In the genomic region with DNA sequence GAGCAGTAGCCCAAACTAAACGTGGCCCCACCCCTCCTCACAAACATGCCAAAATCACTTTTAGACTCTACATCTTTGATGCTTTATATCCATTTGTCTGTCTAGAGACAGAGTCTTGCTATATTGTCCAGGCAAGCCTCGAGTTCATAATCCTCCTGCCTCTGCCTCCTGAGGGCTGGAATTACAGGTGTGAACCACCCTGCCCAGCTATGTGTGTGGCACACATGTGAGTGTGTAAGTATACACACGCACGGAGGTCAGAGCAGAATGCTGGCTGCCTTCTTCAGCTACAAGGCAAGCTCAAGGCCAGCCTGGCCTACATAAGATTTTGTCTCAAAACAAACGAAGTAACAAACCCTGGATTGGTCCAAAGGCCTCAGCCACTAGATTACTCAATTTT, we compare ENCODE assay signal across 18 mouse cellular contexts.
A peak's percentile ranks its signal among the peaks of the same experiment; 100 is the strongest.
DNase-seq lines count a peak whose midpoint lies in the region; TF ChIP-seq lines count a peak whose summit lies in the region.
"Had no signal": no experiment of that assay in that cellular context is flagged by ENCODE, and none has a peak within 500 bp of the region (broad histone marks: within the 10 kb centered on the region; RNA-seq: fewer than 3 reads in every experiment).

No protein-coding gene starts in this region.

- intact Hi-C loops in gastrocnemius, adult 2 months (cut with DNase I): no loop called here
- intact Hi-C loops in heart, postnatal 25 days (cut with DNase I): no loop called here

- no peak for TF ChIP-seq CTCF in gastrocnemius, adult 2 months (IDR thresholded peaks at IDR 0.05)

- peak overlapping the region; percentile 45 for H3K4me3 ChIP-seq in gastrocnemius, adult 2 months
- H3K4me3 ChIP-seq: embryonic facial prominence, embryonic 10.5 days; embryonic facial prominence, embryonic 13.5 days; erythroblast, embryonic 14.5 days; forebrain, embryonic 12.5 days; heart, adult 2 months; heart, embryonic 10.5 days; heart, embryonic 13.5 days; hindbrain, embryonic 12.5 days; hindbrain, embryonic 15.5 days had no signal

- no peak for DNase-seq in gastrocnemius, adult 2 months
- no peak for DNase-seq in gastrocnemius, postnatal 4 days (ENCODE audit: low spot score in 2 of 2)
- peak; percentile 50 for DNase-seq in adrenal gland, adult 2 months
- DNase-seq in adrenal gland, postnatal 10 days: peak; percentile 18
- peak; percentile 45 to 49 for DNase-seq in adrenal gland, postnatal 36 days
- no peak for DNase-seq in thymus, postnatal 25 days
- DNase-seq in heart, postnatal 25 days (ENCODE audit: low spot score): no peak
- DNase-seq: B cell, adult 2 months; embryo, embryonic 11 days had no signal

- peak overlapping the region; percentile 72; the same call in 1 of the 2 replicates for H3K27ac ChIP-seq in gastrocnemius, adult 2 months
- H3K27ac ChIP-seq: embryonic facial prominence, embryonic 10.5 days; embryonic facial prominence, embryonic 13.5 days; forebrain, embryonic 12.5 days; heart, adult 2 months; heart, embryonic 10.5 days; heart, embryonic 13.5 days; hindbrain, embryonic 12.5 days; hindbrain, embryonic 15.5 days had no signal

Comparison
In these comparisons a context has a peak if more than half of its experiments do, and no peak if none do; other contexts are left out.
1. DNase-seq: peak in adrenal gland, adult 2 months (single experiment), adrenal gland, postnatal 10 days (single experiment) and adrenal gland, postnatal 36 days (2 of 2); none in gastrocnemius, adult 2 months (single experiment), gastrocnemius, postnatal 4 days (0 of 2), thymus, postnatal 25 days (single experiment) and heart, postnatal 25 days (single experiment).